Mouse (Mus musculus) effector memory CD4-positive, alpha-beta T cell, adult 5 months (primary cell): ENCODE measurements around the gene Pik3r3. TPM values are rescaled to one million over a fixed set of nuclear protein-coding genes. Genes with fewer than 3 reads are reported as not detected.

ENCODE experiments used
- polyA plus RNA-seq: library from polyadenylated mRNA; unstranded; fragments of 100-300 nt; shearing (Covaris generic); gene quantifications from one replicate; pipeline ENCODE4 v1.2.1, GENCODE M21; 2017

Gene Pik3r3
- 0.97 TPM for polyA plus RNA-seq

GRCm38 (mm10) chr4:116221140-116221851 lies at the start of gene Pik3r3:
Gene Pik3r3 (plus strand): TSS chr4:116221618.

GRCm38 (mm10) chr4:116173072-116173471 lies 48.3 kb upstream of the Pik3r3 start, which contains the start of the genes 1700042G07Rik and Gm49337:
Gene 1700042G07Rik (plus strand): TSS chr4:116173372.
Gene Gm49337 (plus strand): TSS chr4:116173384.

Other genes starting within 250 kb of the Pik3r3 start
- 244 TPM for gene Faah, start 203.7 kb upstream of the Pik3r3 start, polyA plus RNA-seq
- 49.8 TPM for gene Nsun4, start 167.7 kb upstream of the Pik3r3 start, polyA plus RNA-seq
- 444 TPM for gene Uqcrh, start 146.5 kb upstream of the Pik3r3 start, polyA plus RNA-seq
- 38.1 TPM for gene Lrrc41, start 146.3 kb upstream of the Pik3r3 start, polyA plus RNA-seq
- 1.4 TPM for gene Rad54l, start 97.9 kb upstream of the Pik3r3 start, polyA plus RNA-seq
- 19.6 TPM for gene Pomgnt1, start 97.8 kb upstream of the Pik3r3 start, polyA plus RNA-seq
- not detected for gene Lurap1, start 70.3 kb upstream of the Pik3r3 start, polyA plus RNA-seq
- gene Tspan1, start 54.0 kb upstream of the Pik3r3 start, polyA plus RNA-seq, result not detected
- gene 1700042G07Rik, start 48.2 kb upstream of the Pik3r3 start, polyA plus RNA-seq, result not detected
- gene Gm49337, start 48.2 kb upstream of the Pik3r3 start, polyA plus RNA-seq, result not detected
- gene Mast2, start 242.6 kb downstream of the Pik3r3 start, polyA plus RNA-seq, result 12.8 TPM